Mouse (Mus musculus): ENCODE measurements around the gene Sly. TPM values are rescaled to one million over a fixed set of nuclear protein-coding genes. Genes with fewer than 3 reads are reported as not detected.

Gene Sly
- not detected in 2 replicates for polyA plus RNA-seq (2015; fragmentation: Nextera tagmentation; extraction: Ambion mirVana)

GRCm38 (mm10) chrY:57186888-57187287 is at the start of gene Sly:
TSS of gene Sly (plus strand) at chrY:57187188.

